Mouse (Mus musculus) adipose tissue, adult 10 weeks (tissue): ENCODE data around the gene Duxbl2. TPM values are rescaled to one million over a fixed set of nuclear protein-coding genes. Genes with fewer than 3 reads are reported as not detected.

Experiments used
- polyA plus RNA-seq: library from polyadenylated mRNA; stranded (reverse); fragments of 350-450 nt; fragmentation: Illumina TruSeq; extraction: RNeasy Lipid Tissue Mini Kit (QIAGEN cat#74804); gene quantifications from one replicate; pipeline ENCODE4 v1.2.3, GENCODE M21; 2014; ENCODE audit warnings: low read depth, low replicate concordance

The Duxbl2 gene
- 1.1 TPM for polyA plus RNA-seq

GRCm38 (mm10) chr14:26118150-26118549 is at the start of gene Duxbl2:
Duxbl2 (plus strand) TSS chr14:26118349.

GRCm38 (mm10) chr14:26081216-26081615 is 36.9 kb upstream of the Duxbl2 start, which contains the start of gene Cphx2:
Cphx2 (plus strand) TSS chr14:26081516.

DNA sequence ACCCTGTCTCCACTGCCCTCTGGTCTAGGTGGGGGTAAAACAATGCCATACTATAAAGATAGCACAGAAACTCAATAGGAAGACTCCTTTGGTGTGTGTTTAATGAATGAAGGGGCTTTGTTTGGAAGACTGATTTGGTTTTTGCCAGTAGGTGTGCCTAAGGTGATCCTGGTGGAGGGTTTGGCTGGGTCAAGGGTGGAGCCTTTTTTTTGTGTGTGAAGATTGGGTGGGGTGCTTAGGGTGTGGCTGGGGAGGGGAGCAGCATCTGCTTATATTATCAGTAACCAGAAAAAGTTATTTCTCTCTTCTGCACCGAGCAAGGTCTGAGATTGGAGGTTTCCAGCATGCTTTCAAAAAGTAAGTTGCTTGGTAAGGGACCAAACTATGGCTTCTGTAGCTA is 36.2 kb upstream of the Duxbl2 start, which contains the start of gene Cphx3:
Cphx3 (plus strand) TSS at position 301 of the 400 bp plus-strand sequence.

Other genes with a start within 250 kb of the Duxbl2 start
- 24.9 TPM for gene Plac9a, start 215.2 kb upstream of the Duxbl2 start, polyA plus RNA-seq
- 16.4 TPM for gene Tmem254a, start 190.7 kb upstream of the Duxbl2 start, polyA plus RNA-seq
- gene Cphx1, start 180.0 kb upstream of the Duxbl2 start, polyA plus RNA-seq, result 0.45 TPM
- 0.34 TPM for gene Duxbl1, start 139.8 kb upstream of the Duxbl2 start, polyA plus RNA-seq
- gene Gm9780, start 75.6 kb upstream of the Duxbl2 start, polyA plus RNA-seq, result 150 TPM
- 169 TPM for gene Tmem254c, start 51.0 kb upstream of the Duxbl2 start, polyA plus RNA-seq
- not detected for gene Cphx2, start 36.8 kb upstream of the Duxbl2 start, polyA plus RNA-seq
- gene Cphx3, start 36.1 kb upstream of the Duxbl2 start, polyA plus RNA-seq, result not detected
- 109 TPM for gene Plac9b, start 64.1 kb downstream of the Duxbl2 start, polyA plus RNA-seq
- gene Tmem254b, start 88.7 kb downstream of the Duxbl2 start, polyA plus RNA-seq, result 110 TPM
- gene Duxbl3, start 139.6 kb downstream of the Duxbl2 start, polyA plus RNA-seq, result 0.45 TPM